9 mouse cellular contexts compared by ENCODE assay signal in the genomic region with DNA sequence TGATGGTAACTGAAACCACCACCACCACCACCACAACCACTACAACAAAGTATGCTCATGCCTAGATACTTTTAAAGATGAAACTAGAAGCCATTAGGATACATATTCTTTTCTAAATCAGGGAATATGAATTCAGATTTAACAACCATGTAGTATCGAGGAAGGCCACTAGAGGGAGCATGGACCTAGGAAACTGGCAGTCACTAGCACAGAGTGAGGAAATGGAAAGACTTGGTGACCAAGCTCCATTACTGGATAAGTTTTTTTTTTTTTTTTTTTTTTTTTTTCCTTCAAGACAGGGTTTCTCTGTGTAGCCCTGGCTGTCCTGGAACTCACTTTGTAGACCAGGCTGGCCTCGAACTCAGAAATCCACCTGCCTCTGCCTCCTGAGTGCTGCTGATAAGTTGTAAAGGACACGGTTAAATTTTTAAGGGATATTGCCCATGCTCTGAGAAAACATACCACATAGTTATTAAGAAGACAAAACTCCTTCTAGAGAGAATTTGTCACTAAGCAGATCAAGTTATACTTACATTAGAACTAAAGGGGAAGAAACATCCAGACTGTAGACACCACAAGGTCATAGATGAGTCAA. TPM values are rescaled to one million over a fixed set of nuclear protein-coding genes. Genes with fewer than 3 reads are reported as not detected.
DNase-seq lines count a peak whose midpoint lies in the region; ATAC-seq lines count a peak whose summit lies in the region.
"Had no signal": no experiment of that assay in that cellular context is flagged by ENCODE, and none has a peak within 500 bp of the region (broad histone marks: within the 10 kb centered on the region; RNA-seq: fewer than 3 reads in every experiment).

No protein-coding gene starts in this region.

- no peak overlapping the region for H3K9ac ChIP-seq in liver, embryonic 11.5 days (ENCODE audit: low read depth, low read length)

- ATAC-seq in liver, embryonic 11.5 days (replicated peaks; ENCODE audit: low FRiP score), result no peak

- no peak overlapping the region for H3K4me3 ChIP-seq in liver, embryonic 11.5 days (ENCODE audit: low read depth, low read length)

- no peak overlapping the region for H3K4me2 ChIP-seq in liver, embryonic 11.5 days

- no peaks in the 10 kb centered on the region for H3K9me3 ChIP-seq in liver, embryonic 11.5 days (ENCODE audit: control insufficient read depth, low read length)

- H3K27ac ChIP-seq in liver, embryonic 11.5 days (ENCODE audit: low read depth, low read length), result no peak overlapping the region

- H3K27me3 ChIP-seq in liver, embryonic 11.5 days (replicated peaks; ENCODE audit: control insufficient read depth, insufficient read depth, low read length), result no peaks in the 10 kb centered on the region; the same call in 1 of the 2 replicates

- DNase-seq in adrenal gland, postnatal 10 days, result peak; percentile 68
- DNase-seq in adrenal gland, postnatal 25 days, result no peak
- peak; percentile 29 for DNase-seq in liver, embryonic 11.5 days (ENCODE audit: low spot score)
- DNase-seq in liver, result no peak
- DNase-seq in c-Kit-positive CD71-negative TER-119-negative erythroid progenitor cells, embryonic 14.5 days (ENCODE audit: low read depth), result peak; percentile 45
- peak; percentile 64 for DNase-seq in forelimb bud, embryonic 11.5 days (ENCODE audit: low read depth, low spot score)
- peak; percentile 32 for DNase-seq in left cerebral cortex, postnatal 4 days
- peak; percentile 73 for DNase-seq in retina, postnatal 1 day

- intact Hi-C loops in left cerebral cortex, postnatal 4 days (cut with DNase I), result no loop called here

- no peaks in the 10 kb centered on the region for H3K4me1 ChIP-seq in liver, embryonic 11.5 days (replicated peaks; ENCODE audit: control insufficient read depth, insufficient read depth, low read length)

- no peaks in the 10 kb centered on the region for H3K36me3 ChIP-seq in liver, embryonic 11.5 days (ENCODE audit: control insufficient read depth, insufficient read depth, low read length)

- WGBS in liver, embryonic 11.5 days, result 43% methylated on average over 3 of the region's 3 CpGs

RNA-seq across cellular contexts. Expression of a gene that starts 12.7 kb away (rescaled TPM):
- total RNA-seq in adrenal gland, postnatal 10 days (2021), result 10 to 100 TPM; 22.6 to 27.0 TPM
- not detected in 2 replicates for total RNA-seq in adrenal gland, postnatal 25 days (2021)
- polyA plus RNA-seq in liver, embryonic 11.5 days (2014; fragmentation: Nextera tagmentation; extraction: Ambion mirVana), result not detected in 2 replicates
- not detected for total RNA-seq in left cerebral cortex, postnatal 4 days (2021)
- polyA plus RNA-seq: heart, embryonic 16.5 days had no signal

RNA-seq across cellular contexts. Expression of a gene that starts 14.4 kb away (rescaled TPM):
- total RNA-seq in adrenal gland, postnatal 10 days (2021), result 10 to 100 TPM; 23.0 to 37.4 TPM
- total RNA-seq in adrenal gland, postnatal 25 days (2021), result 9.2 and 10.1 TPM in 2 replicates
- polyA plus RNA-seq in liver, embryonic 11.5 days (2014; fragmentation: Nextera tagmentation; extraction: Ambion mirVana), result 2.1 and 2.6 TPM in 2 replicates
- 100 to 1,000 TPM; 144 to 153 TPM for total RNA-seq in left cerebral cortex, postnatal 4 days (2021)

RNA-seq across cellular contexts. Expression of a gene that starts 49.4 kb away (rescaled TPM):
- total RNA-seq in adrenal gland, postnatal 10 days (2021), result 1 to 10 TPM; 5.6 to 9.4 TPM
- total RNA-seq in adrenal gland, postnatal 25 days (2021), result 5.2 and 8.1 TPM in 2 replicates
- polyA plus RNA-seq in liver, embryonic 11.5 days (2014; fragmentation: Nextera tagmentation; extraction: Ambion mirVana), result 0.87 and 1.1 TPM in 2 replicates
- total RNA-seq in left cerebral cortex, postnatal 4 days (2021), result 10 to 100 TPM; 52.8 to 58.1 TPM

Comparison
In these comparisons a context has a peak if more than half of its experiments do, and no peak if none do; other contexts are left out.
1. DNase-seq: peak in adrenal gland, postnatal 10 days (single experiment), liver, embryonic 11.5 days (single experiment), c-Kit-positive CD71-negative TER-119-negative erythroid progenitor cells, embryonic 14.5 days (single experiment), forelimb bud, embryonic 11.5 days (single experiment), left cerebral cortex, postnatal 4 days (single experiment) and retina, postnatal 1 day (single experiment); none in adrenal gland, postnatal 25 days (single experiment) and liver (single experiment).
2. RNA of a gene that starts 12.7 kb away (total RNA-seq): 22.6 to 27.0 TPM in adrenal gland, postnatal 10 days; not detected in left cerebral cortex, postnatal 4 days and not detected in adrenal gland, postnatal 25 days; every median in the first group is over 10 times any median in the second.